Comparison of ENCODE assay signal across 25 mouse cellular contexts in genomic region chr10:9834986-9835385, GRCm38 (mm10).
"Had no signal": no experiment of that assay in that cellular context is flagged by ENCODE, and none has a peak within 500 bp of the region (broad histone marks: within the 10 kb centered on the region; RNA-seq: fewer than 3 reads in every experiment).

No protein-coding gene starts in this region.

- H3K9me3 ChIP-seq: heart, embryonic 13.5 days; heart, embryonic 15.5 days; hindbrain, embryonic 13.5 days; hindbrain, embryonic 15.5 days; limb, embryonic 13.5 days; limb, embryonic 15.5 days; liver, embryonic 13.5 days; liver, embryonic 15.5 days had no signal

- H3K9ac ChIP-seq: forebrain, postnatal 0 days; heart, embryonic 13.5 days; heart, embryonic 15.5 days; hindbrain, embryonic 13.5 days; hindbrain, embryonic 15.5 days; limb, embryonic 13.5 days; limb, embryonic 15.5 days; liver, embryonic 13.5 days; liver, embryonic 15.5 days had no signal

- H3K36me3 ChIP-seq: heart, embryonic 15.5 days had no signal

- DNase-seq: forebrain, postnatal 0 days; gastrocnemius, postnatal 14 days; gastrocnemius, postnatal 36 days; heart, adult 11 months; heart, adult 2 months; heart, postnatal 14 days; heart, postnatal 36 days; kidney, adult 11 months; kidney, adult 8-10 months; kidney, postnatal 14 days; kidney, postnatal 36 days; layer of hippocampus, adult 9-11 months; layer of hippocampus, postnatal 36 days; left cerebral cortex, postnatal 4 days; liver, embryonic 13.5 days had no signal

- H3K27me3 ChIP-seq: heart, embryonic 13.5 days; heart, embryonic 15.5 days; hindbrain, embryonic 13.5 days; hindbrain, embryonic 15.5 days; limb, embryonic 13.5 days; limb, embryonic 15.5 days; liver, embryonic 13.5 days; liver, embryonic 15.5 days had no signal

- H3K4me1 ChIP-seq: heart, embryonic 15.5 days; hindbrain, embryonic 13.5 days; hindbrain, embryonic 15.5 days; limb, embryonic 15.5 days; liver, embryonic 13.5 days; liver, embryonic 15.5 days had no signal

- H3K4me3 ChIP-seq: heart, adult 2 months; heart, embryonic 13.5 days; heart, embryonic 15.5 days; hindbrain, embryonic 13.5 days; hindbrain, embryonic 15.5 days; limb, embryonic 13.5 days; limb, embryonic 15.5 days; liver, embryonic 13.5 days; liver, embryonic 15.5 days had no signal

- ATAC-seq: forebrain, postnatal 0 days; hindbrain, postnatal 0 days; intestine, embryonic 16.5 days had no signal

- H3K4me2 ChIP-seq: heart, embryonic 11.5 days; heart, embryonic 13.5 days; heart, embryonic 15.5 days; hindbrain, embryonic 13.5 days; hindbrain, embryonic 15.5 days; limb, embryonic 13.5 days; limb, embryonic 15.5 days; liver, embryonic 13.5 days; liver, embryonic 15.5 days had no signal

- H3K27ac ChIP-seq: heart, adult 2 months; heart, embryonic 13.5 days; heart, embryonic 15.5 days; hindbrain, embryonic 13.5 days; hindbrain, embryonic 15.5 days; hindbrain, postnatal 0 days; limb, embryonic 13.5 days; limb, embryonic 15.5 days; liver, embryonic 13.5 days; liver, embryonic 15.5 days had no signal
